Mouse (Mus musculus): Measurements from ENCODE around the gene Stim1.

- no peak for TF ChIP-seq POLR2A (IDR thresholded peaks at IDR 0.05; ENCODE audit: low read depth, low read length)
- TF ChIP-seq E2F4 (IDR thresholded peaks at IDR 0.05; ENCODE audit: insufficient replicate concordance, low read depth, low read length), result no peak
- TF ChIP-seq CTCF (conservative IDR thresholded peaks at IDR 0.05 in 1 of 2, IDR thresholded peaks at IDR 0.05 in 1 of 2; ENCODE audit: low read depth in 2 of 2, low read length in 2 of 2), result no peak
- TF ChIP-seq EP300 (IDR thresholded peaks at IDR 0.05; ENCODE audit: low read length), result no peak
- TF ChIP-seq SIN3A (IDR thresholded peaks at IDR 0.05; ENCODE audit: low read length), result no peak
- TF ChIP-seq USF1 (IDR thresholded peaks at IDR 0.05; ENCODE audit: low read depth, low read length), result no peak
- no peak for TF ChIP-seq MAFK (IDR thresholded peaks at IDR 0.05; ENCODE audit: insufficient replicate concordance, low read length)
- no peak for TF ChIP-seq MYC (IDR thresholded peaks at IDR 0.05; ENCODE audit: low read depth, low read length)
Measured at GRCm38 (mm10) chr7:102314107-102314506, 46.5 kb downstream of the Stim1 start.

Data from CH12.LX (cell line).